Mouse (Mus musculus) Muller cell, postnatal 12 days (primary cell): ENCODE data around the gene Pnpt1.

Experiments
- DNase-seq: peaks from one replicate; pipeline ENCODE4 v3.0.0-alpha.2; 2015; ENCODE audit errors: inconsistent ontology term

Pnpt1 gene

DNA sequence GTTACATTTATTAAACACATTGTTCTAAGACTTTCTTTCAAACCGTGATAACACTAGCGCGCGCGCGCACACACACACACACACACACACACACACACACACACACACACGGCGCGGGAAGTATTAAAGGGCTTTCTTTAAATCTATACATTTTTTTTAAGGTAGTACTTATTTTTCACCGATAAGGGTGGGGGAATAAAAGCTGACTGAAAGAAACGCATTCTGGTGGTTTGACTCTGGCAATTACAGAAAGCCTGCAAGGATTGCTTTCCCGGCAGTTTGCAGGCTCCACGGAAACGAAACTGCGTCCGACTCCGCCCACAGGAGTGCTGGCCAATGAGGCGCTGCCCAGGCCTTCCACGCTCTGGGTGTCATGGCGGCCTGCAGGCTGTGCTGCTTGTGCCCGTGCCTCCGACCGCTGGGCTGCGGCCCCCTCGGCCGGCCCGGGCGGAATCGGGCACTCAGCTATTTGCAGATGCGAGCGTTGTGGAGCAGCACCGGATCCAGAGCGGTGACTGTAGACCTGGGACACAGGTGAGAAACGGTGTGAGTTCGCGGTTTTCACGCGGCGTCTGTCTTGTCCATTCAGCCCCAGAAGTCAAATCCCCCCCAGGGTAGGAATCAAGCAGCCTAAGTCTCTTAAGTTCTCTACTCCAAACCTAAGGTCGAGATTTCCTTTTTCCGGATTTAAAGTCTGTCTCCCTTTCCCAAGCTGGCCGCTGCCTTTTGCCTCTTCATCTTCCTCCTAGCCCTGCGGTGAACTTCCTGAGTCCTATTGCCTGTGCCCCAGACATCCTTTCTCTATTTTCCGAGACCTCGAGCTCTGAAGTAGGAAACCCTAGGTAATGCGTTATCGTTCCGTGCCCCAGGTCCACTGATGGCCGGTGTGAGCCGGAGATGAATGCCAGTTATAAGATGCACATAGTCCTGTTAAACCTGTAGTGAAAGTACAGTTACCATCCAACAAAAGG lies at the start of gene Pnpt1:
TSS of gene Pnpt1 (plus strand) at position 360 of the 971 bp plus-strand sequence.
- peak; percentile 91 for DNase-seq

DNA sequence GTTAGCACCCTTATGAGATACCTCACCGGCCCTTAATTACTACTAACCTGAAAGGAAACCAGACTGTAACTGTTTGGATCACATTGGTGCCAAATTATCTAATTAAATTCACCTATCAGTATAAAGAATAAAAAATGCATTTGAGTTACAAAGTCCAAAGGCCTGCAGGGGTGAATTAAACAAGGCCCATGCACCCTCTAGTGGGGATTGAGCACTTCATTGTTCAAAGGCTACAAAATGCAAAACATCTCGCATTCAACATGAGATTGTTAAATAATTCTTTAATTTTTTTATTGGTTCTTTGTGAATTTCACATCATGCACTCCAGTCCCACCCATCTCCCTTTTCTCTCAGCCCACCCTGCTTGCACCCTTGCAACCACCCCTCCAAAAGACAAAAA lies 38.1 kb upstream of the Pnpt1 start:
- no peak for DNase-seq

DNA sequence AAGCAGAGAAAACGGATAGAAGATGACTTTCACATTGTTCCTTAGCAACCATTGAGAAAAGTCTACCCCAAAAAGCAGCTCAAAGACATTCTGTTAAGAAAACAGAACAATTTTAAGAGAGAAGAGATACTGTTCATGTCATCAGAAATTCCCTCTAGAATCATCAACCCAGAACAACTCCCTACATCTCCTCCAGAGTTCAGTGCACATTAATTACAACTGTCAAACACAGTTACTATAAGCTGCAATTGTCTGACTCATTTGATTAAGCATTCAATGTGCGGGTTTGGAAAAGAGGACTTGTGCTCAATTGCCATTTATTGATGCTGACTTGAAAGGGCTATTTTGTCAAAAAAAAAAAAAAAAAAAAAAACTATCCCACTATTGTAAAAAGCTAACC lies 31.6 kb upstream of the Pnpt1 start:
- DNase-seq = peak; percentile 79

DNA sequence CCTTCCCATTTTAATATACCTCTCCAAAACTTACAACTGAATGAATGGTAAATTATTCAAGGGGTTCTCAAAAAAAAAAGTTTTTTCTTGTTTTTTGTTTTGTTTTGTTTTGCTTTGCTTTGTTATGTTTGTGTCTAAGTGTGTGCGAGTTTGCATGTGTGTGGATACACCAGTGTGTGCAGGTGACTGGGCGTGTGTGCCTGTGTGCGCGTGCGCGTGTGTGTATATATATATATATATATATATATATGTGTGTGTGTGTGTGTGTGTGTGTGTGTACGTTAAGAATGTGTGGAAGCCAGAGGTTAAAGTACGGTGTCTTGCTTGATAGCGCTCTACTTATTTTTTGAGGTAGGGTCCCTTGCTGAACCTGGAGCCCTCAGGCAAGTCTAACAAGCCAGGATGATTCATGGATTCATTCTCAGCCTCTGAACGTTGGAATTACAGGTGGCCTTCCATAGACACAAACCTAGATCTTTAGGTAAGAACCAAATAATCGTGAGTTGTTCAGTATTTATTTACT lies 621 bp upstream of the Pnpt1 start:
- DNase-seq = no peak

DNA sequence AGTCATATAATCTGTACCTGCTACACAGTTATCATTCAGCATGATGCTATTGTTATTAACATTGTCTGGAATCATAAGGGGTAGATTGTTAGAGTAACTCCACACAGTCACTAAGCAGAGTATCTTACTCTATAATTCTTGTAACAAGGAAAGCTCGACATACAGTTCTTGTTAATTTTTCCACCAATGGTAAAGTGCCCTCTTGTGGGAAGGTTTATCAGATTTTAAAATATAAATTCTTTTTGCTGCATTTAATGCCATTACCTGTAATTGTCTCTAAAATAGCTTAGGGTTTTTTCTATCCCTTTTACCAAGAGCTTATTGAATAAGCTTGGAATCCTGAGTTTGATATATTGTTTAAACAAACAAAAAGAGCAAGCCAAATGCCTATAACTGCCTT lies 10.1 kb downstream of the Pnpt1 start:
- DNase-seq = no peak

DNA sequence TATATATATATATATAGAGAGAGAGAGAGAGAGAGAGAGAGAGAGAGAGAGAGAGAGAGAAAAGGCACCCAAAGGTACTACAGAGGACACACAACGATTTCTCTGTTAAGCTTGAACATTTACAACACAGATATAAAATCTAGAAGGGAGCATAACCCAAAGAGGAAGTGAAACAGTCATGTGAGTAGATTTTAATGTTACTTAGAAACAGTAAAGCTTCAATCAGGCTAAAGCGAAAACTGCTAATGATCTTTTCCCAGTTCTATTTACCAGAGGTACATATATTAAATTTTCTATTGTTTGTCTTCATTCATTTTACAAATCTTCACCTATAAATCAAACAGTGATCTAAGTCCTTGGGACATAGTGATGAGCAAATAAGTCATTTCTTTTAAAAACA lies 18.4 kb downstream of the Pnpt1 start:
- no peak for DNase-seq

DNA sequence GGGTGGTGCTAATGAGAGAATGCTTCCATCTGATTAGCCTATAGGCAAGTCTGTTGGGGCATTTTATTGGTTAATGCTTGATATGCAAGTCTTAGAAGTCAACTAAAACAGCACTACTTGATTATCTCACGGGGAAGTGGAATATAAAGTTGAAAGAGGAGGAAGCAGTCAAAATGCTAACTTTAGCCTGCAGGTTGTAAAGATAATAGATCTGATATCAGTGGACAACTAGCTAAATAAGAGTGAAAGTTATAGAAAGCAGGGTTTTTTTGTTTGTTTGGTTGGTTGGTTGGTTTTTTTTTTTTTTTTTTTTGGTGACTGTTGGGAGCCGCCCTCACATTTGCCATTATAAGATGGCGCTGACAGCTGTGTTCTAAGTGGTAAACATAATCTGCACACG lies 33.0 kb downstream of the Pnpt1 start:
- no peak for DNase-seq

DNA sequence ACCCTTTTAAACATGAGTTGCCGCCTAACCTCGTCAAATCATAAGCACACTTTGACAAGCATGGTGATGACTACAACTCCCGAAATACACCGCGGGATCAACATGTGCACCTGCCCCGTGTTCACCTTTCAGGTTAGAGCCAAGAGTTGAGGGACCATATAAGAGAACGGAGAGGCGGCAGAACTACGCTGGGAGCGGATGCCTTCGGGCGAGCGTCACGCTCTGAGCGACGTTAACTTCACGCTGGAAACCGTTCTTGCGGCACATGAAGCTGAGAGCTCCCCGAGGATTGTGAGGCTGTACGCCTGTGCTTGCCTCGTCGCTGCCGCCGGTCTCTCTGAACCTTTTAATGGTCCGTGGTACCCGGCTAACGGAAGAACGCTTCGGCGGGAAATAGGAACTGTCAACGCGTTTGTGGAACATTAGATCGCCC lies 41.4 kb downstream of the Pnpt1 start:
- DNase-seq = no peak

DNA sequence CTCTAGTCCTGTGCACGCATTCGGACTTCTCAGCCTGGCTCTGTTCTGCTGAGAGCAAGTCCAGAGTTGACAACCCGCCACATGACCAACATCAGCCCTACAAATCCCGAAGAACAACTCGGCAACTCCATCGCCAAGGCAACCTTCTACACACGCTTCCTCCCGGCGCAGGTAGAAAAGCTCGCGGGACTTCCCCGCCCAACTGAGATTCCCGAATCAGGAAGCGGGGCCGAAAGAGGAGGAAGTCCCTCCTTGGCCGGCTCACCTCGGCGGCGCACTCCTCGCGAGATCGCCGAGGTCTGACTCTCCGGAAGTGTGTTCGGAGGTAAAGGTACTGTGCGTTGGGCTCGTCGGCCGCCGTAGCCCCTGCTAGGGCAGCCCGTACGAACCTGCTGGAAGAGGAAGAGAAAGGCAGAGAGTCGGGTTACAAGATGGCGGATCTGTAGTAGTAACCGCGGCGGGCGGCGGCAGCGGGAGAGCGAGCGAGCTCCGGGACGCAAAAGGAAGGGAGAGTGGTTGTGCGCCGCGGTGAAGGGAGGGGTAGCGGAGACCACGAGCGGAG lies 42.1 kb downstream of the Pnpt1 start, which contains the start of gene Ppp4r3b:
TSS of gene Ppp4r3b (plus strand) at position 328 of the 562 bp plus-strand sequence.
- peak; percentile 99 for DNase-seq

DNA sequence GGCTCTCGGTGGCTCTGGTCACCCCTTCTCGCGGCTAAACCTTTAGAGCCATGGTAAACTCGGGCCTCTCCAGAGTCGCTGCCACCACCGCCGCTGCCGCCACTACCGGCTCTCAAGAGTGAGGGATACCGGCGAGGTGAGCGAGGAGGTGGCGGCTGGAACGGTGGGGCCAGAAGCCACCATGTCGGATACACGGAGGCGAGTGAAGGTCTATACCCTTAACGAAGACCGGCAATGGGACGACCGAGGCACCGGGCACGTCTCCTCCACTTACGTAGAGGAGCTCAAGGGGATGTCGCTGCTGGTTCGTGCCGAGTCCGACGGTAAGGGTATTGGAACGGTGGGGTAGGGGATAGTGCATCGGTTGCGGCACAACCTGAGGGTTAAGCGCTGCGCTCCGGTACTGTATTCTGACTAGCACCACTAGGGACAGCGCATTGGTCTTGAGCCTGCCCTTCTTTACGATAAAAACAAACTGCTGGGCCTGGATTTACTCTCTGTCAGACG lies 42.6 kb downstream of the Pnpt1 start:
- DNase-seq = peak; percentile 72

DNA sequence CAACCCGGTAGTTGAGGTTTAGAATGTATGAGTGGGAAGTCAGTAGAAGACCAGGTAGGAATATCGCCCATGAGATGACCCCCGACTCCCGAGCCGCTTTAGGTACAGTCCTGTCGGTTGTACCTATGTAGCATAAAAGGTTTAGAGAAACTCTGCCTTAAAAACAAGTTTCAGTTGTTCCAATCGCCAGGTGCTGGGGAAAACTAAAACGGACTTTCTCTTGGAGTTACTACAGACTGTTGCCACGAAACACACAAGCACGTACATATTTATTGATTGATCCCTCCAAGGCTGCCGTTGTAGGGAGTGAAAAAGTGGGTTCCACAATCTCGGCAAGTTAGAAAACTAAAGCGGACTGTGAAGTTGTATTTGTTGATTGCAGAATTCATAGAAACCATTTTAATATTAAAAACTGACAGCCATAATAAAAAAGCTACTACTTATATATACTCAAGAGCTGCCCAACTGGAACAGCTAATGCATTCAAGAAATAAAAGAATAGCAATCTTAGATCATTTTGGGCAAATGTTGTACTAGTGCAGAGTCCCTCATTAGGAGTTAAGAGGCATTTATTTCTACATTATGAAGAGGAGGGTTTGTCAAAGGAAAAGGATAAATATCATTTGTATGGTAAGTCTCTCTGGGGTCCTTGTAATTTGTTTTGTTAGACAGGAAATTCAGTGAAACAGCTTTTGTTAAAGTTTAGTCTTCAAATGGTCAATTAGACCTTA lies 43.3 kb downstream of the Pnpt1 start:
- DNase-seq = peak; percentile 12

DNA sequence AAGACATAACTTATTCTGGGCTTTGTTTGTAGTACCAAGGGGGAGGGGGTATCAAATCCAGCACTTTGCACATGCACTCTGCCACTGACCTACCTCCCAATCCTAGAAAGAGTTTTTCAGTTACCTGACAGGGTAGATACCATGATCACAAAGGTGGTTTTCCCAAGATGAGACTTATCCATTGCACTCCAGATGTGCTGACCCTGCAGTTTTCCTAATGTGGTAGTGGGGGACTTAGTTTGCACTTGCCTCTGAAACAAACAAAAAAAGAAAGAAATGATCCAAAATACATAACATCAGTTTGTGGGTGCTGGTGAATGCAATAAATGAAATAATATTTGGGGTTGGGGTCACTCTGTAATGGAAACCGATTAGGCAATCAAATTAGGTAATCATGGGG lies 48.8 kb downstream of the Pnpt1 start:
- no peak for DNase-seq

DNA sequence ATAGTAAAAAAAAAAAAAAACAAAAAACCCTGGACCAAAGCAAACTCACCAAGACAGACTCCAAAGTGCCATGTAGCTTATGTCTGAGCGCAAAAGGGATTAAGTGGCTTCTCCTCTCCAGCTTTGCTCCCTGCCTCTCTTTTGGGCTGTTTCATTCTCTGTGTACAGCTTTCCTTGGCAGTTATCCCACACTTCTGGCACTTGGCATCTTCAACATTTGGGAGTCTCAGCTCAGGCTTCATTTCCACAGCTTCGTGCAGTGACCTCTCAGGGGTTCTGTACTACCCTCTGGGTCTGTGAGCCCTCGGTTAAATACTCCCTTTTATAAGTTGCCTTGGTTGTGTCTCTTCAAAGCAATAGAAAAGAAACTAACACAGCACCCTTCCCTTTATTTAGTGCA lies 50.1 kb downstream of the Pnpt1 start:
- DNase-seq = peak; percentile 41

DNA sequence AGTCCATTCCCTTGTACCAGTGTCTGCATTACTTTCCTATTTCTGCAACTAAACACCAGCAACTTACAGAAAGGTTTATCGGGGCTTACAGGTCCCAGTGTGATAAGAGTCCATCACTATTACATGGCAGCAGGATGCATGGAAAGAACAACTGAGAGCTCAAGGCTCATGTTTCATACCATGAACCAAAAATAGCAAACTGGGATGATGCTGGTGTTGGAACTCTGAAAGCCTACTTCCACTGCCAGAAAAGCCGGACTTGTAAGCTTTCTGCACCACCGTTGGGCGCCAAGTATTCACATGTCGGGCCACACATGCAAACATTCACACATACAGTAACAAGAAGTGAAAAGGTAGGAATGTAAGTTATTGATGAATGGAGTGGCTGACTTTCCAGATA lies 51.2 kb downstream of the Pnpt1 start:
- no peak for DNase-seq

DNA sequence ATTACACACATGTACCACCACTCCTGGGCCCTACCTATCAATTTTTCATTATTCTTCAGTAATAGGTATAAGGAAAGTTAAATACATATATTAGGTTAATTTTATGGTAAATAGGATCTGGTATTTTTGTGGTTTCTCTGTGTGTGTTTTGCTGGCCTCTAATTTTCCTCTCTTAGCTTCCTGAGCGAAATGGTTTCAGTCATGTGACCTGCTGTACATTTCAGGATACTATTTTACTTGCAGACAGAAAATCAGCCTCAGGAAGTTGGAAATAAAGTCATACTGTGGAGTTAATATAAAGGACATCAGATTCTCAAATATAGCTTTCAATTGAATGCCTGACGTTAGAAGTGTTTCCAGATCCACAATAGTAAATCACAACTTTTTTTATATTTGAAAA lies 58.4 kb downstream of the Pnpt1 start:
- DNase-seq = no peak

DNA sequence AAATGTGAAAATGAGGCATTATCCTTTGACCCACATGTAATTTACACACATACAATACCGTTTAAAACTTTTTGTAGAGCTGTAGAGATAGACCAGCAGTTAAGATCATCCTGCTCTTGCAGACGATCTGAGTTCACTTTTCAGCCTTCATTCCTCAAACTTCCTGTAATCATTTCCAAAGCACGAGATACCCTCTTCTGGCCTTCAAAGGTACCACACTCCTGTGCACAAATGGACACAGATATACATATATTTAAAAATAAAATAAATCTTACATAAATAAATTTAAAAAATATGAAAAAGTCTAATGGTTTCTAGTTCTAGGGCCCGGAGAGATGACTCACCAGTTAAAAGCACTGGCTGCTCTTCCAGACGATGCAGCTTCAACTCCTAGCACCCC lies 73.1 kb downstream of the Pnpt1 start:
- no peak for DNase-seq

DNA sequence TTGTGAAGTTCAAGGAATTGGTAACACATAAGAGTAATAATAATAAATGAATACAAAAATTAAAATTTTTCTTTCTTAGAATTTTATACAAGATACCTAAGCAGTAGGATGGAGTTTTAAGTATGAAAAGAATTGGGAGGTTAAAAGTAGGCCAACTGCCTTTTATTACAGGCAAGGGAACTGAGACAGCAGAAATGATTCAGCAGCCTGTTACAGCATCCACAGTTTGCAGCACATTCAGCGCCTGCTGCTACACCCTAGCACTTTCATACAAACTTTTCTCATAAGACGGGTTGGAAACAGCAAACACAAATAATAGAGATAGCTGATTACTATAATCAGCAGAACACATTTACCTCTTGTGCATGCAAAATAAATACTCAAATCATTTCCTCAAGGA lies 79.2 kb downstream of the Pnpt1 start:
- no peak for DNase-seq
